Mouse (Mus musculus) heart, embryonic 12.5 days (tissue): ENCODE measurements at regions not wholly inside any gene's neighbourhood (a gene's known extent, or its start where the extent isn't known, plus 50 kb on each side); places are given as distances from the start of the nearest gene placed in this dataset.
"Not testable (repeated sequence)": the region's sequence is repeated elsewhere in the genome, so short reads cannot be mapped to it uniquely, and the experiment has no call there.

ENCODE experiments used
- ATAC-seq: fragments of 200-750 bp; cut with Nextera tagmentation; 2 replicates; pipeline ENCODE4 v1.8.0; 2017; ENCODE audit warnings: moderate TSS enrichment, moderate library complexity; ENCODE audit not compliant: insufficient number of reproducible peaks, low FRiP score
- H3K27ac ChIP-seq: fragments of 300-500 bp; sonication (generic); 2 replicates; pipeline ENCODE4 v1.5.1; 2016; ENCODE audit warnings: mild to moderate bottlenecking, moderate library complexity; ENCODE audit not compliant: poor library complexity, severe bottlenecking
- H3K27me3 ChIP-seq: fragments of 300-500 bp; sonication (generic); replicated peaks from 2 replicates; pipeline ENCODE4 v1.6.1; 2016; ENCODE audit warnings: mild to moderate bottlenecking, moderate library complexity
- H3K36me3 ChIP-seq: fragments of 300-500 bp; sonication (generic); 2 replicates; pipeline ENCODE4 v1.6.1; 2016; ENCODE audit warnings: mild to moderate bottlenecking, moderate library complexity
- H3K4me1 ChIP-seq: fragments of 300-500 bp; sonication (generic); replicated peaks from 2 replicates; pipeline ENCODE4 v1.6.1; 2016; ENCODE audit warnings: mild to moderate bottlenecking
- H3K4me2 ChIP-seq: fragments of 300-500 bp; sonication (generic); 2 replicates; pipeline ENCODE4 v1.6.1; 2016; ENCODE audit warnings: mild to moderate bottlenecking, moderate library complexity
- H3K4me3 ChIP-seq: fragments of 300-500 bp; sonication (generic); 2 replicates; pipeline ENCODE4 v1.5.1; 2016; ENCODE audit warnings: mild to moderate bottlenecking
- H3K9ac ChIP-seq: fragments of 300-500 bp; sonication (generic); 2 replicates; pipeline ENCODE4 v1.6.1; 2016; ENCODE audit warnings: mild to moderate bottlenecking, moderate library complexity
- H3K9me3 ChIP-seq: fragments of 300-500 bp; sonication (generic); replicated peaks from 2 replicates; pipeline ENCODE4 v1.6.1; 2016; ENCODE audit warnings: mild to moderate bottlenecking, moderate library complexity
- WGBS: fragments of 180-500 bp; shearing (Covaris S2); methylation state at CpG from one replicate; pipeline ENCODE4 v1.1.7; 2016; 5-methylcytosine and 5-hydroxymethylcytosine counted together

DNA sequence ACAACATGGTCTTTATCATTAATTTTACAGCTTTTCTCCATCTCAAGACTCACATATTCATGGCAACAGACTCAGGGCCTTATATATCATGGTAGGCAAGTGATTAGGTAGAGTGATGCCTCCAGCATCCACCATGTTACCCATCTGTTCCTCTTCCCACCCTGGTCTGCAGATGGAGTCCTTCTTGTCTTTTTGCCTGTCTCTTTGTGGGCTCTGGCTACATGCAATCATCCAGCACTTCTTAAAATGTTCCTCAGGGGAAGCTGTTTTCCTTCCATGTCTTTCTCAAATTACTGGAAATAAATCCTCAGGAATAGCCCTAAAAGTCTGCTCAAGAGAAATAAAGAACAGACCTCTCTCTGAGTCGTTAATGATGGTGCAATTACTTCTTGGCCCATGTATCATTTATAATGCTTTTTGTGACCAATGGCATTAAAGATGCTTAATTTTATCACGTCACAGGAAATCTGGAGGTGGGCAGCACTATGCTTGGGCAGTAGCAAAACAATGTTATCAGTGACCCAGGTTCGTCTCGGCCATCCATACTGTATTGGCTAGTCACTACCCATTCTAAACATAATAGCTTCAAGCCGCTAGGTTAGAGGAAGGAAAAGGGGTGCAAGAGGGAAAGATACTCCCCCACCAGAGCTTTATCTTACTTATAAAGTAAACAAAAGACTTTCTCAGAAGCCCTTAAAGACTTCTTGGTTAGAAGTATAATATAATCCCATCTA, 204.7 kb downstream of the Trib2 start:
- 60% methylated on average over 5 of the region's 5 CpGs for WGBS
- H3K27ac ChIP-seq = no peak overlapping the region
- no peaks in the 10 kb centered on the region for H3K9me3 ChIP-seq
- H3K27me3 ChIP-seq = no peaks in the 10 kb centered on the region
- no peak overlapping the region for H3K4me3 ChIP-seq
- H3K4me2 ChIP-seq = no peak overlapping the region
- ATAC-seq = no peak; the same call in 1 of the 2 replicates
- H3K36me3 ChIP-seq = no peaks in the 10 kb centered on the region
- H3K9ac ChIP-seq = no peak overlapping the region
- H3K4me1 ChIP-seq = peaks cover 31% of the 10 kb centered on the region

- Histone ChIP-seq H3K9ac (no peak overlapping the region), H3K27ac (0 out of 2 replicates have a peak overlapping the region, but pooled peaks have one; percentile 27), H3K4me2 (no peak overlapping the region), H3K4me3 (no peak overlapping the region), H3K4me1 (peaks cover 37% of the 10 kb centered on the region), H3K36me3 (no peaks in the 10 kb centered on the region), H3K27me3 (no peaks in the 10 kb centered on the region), H3K9me3 (no peaks in the 10 kb centered on the region)
- 56% methylated on average over 1 of the region's 1 CpGs for WGBS
- ATAC-seq = no peak
These were observed 209.6 kb downstream of the Trib2 start for GRCm38 (mm10) chr12:15607091-15607490.

DNA sequence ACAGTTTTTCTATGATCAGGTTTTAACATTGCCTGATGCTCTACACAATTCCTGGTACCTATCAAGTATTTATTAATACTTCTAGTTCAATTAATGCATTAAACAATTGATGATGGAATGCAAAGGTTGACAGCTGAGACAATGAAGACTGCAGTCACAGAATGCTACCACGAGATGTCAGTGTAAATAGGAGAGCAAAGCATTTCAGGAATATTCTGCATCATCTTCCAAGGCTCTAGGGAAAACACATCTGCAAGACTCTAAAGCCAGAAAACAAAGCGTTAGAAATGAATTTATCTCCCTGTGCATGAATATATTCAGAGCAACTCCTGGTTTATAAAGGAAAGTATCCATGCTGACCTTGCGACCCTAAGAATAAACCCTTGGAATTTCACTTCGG, 210.6 kb downstream of the Trib2 start:
- no peaks in the 10 kb centered on the region for H3K27me3 ChIP-seq
- no peak for ATAC-seq
- peaks cover 37% of the 10 kb centered on the region for H3K4me1 ChIP-seq
- H3K9ac ChIP-seq = no peak overlapping the region
- H3K9me3 ChIP-seq = no peaks in the 10 kb centered on the region
- H3K27ac ChIP-seq = no peak overlapping the region
- no peak overlapping the region for H3K4me3 ChIP-seq
- WGBS = 58% methylated on average over 4 of the region's 4 CpGs
- no peaks in the 10 kb centered on the region for H3K36me3 ChIP-seq
- no peak overlapping the region for H3K4me2 ChIP-seq

DNA sequence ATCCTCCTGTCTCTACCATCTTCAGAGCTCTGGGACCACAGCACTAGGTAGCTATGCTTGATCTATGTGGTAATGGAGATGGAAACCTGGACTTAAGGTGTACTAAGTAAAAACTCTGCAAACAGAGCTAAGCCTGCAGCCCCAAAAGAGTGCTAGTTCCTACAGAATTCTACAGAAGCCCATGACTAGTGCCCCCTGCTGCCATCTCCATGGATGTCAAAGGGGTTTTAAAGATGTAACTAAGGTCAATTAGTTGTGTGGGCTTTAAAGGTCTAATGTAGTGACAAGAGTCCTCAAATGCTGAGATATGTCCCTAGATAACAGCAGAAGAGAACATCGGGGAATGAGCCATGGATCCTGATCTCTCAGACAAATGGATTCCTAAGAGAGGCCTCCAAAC, 212.1 kb downstream of the Trib2 start:
- H3K4me1 ChIP-seq = peaks cover 37% of the 10 kb centered on the region
- H3K9ac ChIP-seq = no peak overlapping the region
- no peaks in the 10 kb centered on the region for H3K9me3 ChIP-seq
- H3K4me3 ChIP-seq = no peak overlapping the region
- H3K27ac ChIP-seq = no peak overlapping the region
- no peaks in the 10 kb centered on the region for H3K27me3 ChIP-seq
- H3K36me3 ChIP-seq = no peaks in the 10 kb centered on the region
- ATAC-seq = no peak
- WGBS = 67% methylated on average over 1 of the region's 1 CpGs
- no peak overlapping the region for H3K4me2 ChIP-seq

- H3K9ac ChIP-seq = no peak overlapping the region
- WGBS = 66% methylated on average over 5 of the region's 5 CpGs
- H3K4me2 ChIP-seq = no peak overlapping the region
These were observed 212.8 kb downstream of the Trib2 start for GRCm38 (mm10) chr12:15603885-15604284.

GRCm38 (mm10) chr12:15603319-15603718, 213.4 kb downstream of the Trib2 start:
- Histone ChIP-seq H3K4me2 (no peak overlapping the region), H3K9me3 (no peaks in the 10 kb centered on the region), H3K4me1 (peaks cover 28% of the 10 kb centered on the region), H3K4me3 (no peak overlapping the region), H3K27me3 (no peaks in the 10 kb centered on the region), H3K9ac (no peak overlapping the region), H3K27ac (no peak overlapping the region), H3K36me3 (no peaks in the 10 kb centered on the region)
- WGBS = 69% methylated on average over 5 of the region's 5 CpGs
- no peak for ATAC-seq

More at GRCm38 (mm10) chr12:15603885-15604284, 212.8 kb downstream of the Trib2 start:
- H3K4me3 ChIP-seq = no peak overlapping the region
- H3K27ac ChIP-seq = no peak overlapping the region
- no peak for ATAC-seq
- no peaks in the 10 kb centered on the region for H3K36me3 ChIP-seq
- H3K9me3 ChIP-seq = no peaks in the 10 kb centered on the region
- H3K27me3 ChIP-seq = no peaks in the 10 kb centered on the region
- peaks cover 34% of the 10 kb centered on the region for H3K4me1 ChIP-seq

- H3K4me1 ChIP-seq = peaks cover 17% of the 10 kb centered on the region
- no peaks in the 10 kb centered on the region for H3K36me3 ChIP-seq
- WGBS = 16% methylated on average over 2 of the region's 2 CpGs
- no peak overlapping the region for H3K9ac ChIP-seq
- H3K4me3 ChIP-seq = no peak overlapping the region
- peak overlapping the region; percentile 78 for H3K27ac ChIP-seq
- no peak for ATAC-seq
- H3K9me3 ChIP-seq = no peaks in the 10 kb centered on the region
- H3K4me2 ChIP-seq = no peak overlapping the region
- H3K27me3 ChIP-seq = no peaks in the 10 kb centered on the region
These were observed 222.0 kb downstream of the Trib2 start for GRCm38 (mm10) chr12:15594704-15595103.

DNA sequence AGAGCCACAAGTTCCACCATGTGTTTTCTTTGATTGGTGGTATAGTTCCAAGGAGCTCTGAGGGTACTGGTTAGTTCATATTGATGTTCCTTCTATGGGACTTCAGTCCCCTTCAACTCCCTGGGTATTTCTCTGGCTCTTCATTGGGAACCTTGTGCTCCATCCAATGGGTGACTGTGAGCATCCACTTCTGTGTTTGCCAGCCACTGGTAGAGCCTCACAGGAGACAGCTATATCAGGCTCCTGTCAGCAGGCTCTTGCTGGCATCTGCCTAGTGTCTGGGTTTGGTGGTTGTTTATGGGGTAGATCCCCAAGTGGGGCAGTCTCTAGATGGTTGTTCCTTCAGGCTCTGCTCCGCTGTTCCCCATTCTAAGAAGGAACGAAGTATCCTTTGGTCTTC, 228.9 kb downstream of the Trib2 start:
- WGBS = 55% methylated on average over 2 of the region's 2 CpGs
- not testable (repeated sequence) for H3K4me3 ChIP-seq, H3K36me3 ChIP-seq, H3K4me1 ChIP-seq, H3K9ac ChIP-seq, H3K27me3 ChIP-seq, H3K4me2 ChIP-seq, H3K9me3 ChIP-seq, H3K27ac ChIP-seq, ATAC-seq

- no peaks in the 10 kb centered on the region for H3K9me3 ChIP-seq
- H3K4me3 ChIP-seq = no peak overlapping the region
- peaks cover 4% of the 10 kb centered on the region for H3K4me1 ChIP-seq
- H3K27ac ChIP-seq = peak overlapping the region; percentile 13; the same call in 1 of the 2 replicates
- ATAC-seq = no peak
- WGBS = 66% methylated on average over 4 of the region's 4 CpGs
- no peak overlapping the region for H3K9ac ChIP-seq
- no peaks in the 10 kb centered on the region for H3K36me3 ChIP-seq
- no peaks in the 10 kb centered on the region for H3K27me3 ChIP-seq
- H3K4me2 ChIP-seq = no peak overlapping the region
These were observed 229.8 kb downstream of the Trib2 start for GRCm38 (mm10) chr12:15586706-15587442.

DNA sequence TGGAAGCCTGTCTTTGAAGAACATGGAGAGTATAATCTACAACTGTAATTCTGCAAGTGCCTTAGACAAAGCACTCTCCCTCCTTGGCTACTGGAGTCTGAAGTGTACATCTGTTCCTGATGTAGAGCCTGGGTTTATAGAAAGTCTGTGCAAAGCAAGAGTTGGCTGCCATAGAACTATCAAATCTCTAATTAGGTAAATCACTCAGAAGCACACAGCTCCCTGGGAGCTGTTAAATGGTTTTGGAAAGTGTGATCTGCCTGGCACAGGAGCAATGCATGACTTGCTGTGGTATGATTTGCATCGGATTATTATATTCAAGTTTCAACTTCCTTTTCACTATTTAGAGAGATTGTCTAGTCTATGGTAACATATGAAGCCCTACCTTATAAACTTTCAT, 230.9 kb downstream of the Trib2 start:
- no peak for ATAC-seq
- Histone ChIP-seq H3K27ac (no peak overlapping the region), H3K27me3 (no peaks in the 10 kb centered on the region), H3K4me3 (no peak overlapping the region), H3K36me3 (no peaks in the 10 kb centered on the region), H3K4me2 (no peak overlapping the region), H3K4me1 (peaks cover 8% of the 10 kb centered on the region), H3K9me3 (no peaks in the 10 kb centered on the region), H3K9ac (no peak overlapping the region)
- WGBS = 78% methylated on average over 1 of the region's 1 CpGs

DNA sequence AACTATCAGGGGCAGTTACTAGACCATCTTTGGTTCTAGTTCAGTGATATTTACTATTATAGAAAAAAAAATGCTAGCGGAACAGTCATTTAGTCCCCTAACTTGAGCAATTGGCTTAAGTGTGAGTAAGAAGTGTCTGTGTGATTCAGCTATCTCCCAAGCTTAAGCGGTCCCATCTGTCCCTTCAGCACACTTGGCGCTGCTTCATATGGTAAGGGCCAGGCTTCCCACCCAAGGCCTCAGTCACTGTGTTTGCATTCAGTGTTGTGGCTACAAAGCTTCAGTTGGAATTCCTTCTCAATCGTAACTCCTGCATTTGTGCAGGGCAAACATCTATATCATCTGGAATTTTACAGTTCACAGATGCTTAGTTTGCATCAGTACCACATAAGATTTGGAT, 232.0 kb downstream of the Trib2 start:
- Histone ChIP-seq H3K9me3 (no peaks in the 10 kb centered on the region), H3K4me1 (peaks cover 8% of the 10 kb centered on the region), H3K4me3 (no peak overlapping the region), H3K27ac (no peak overlapping the region), H3K4me2 (no peak overlapping the region), H3K36me3 (no peaks in the 10 kb centered on the region), H3K9ac (no peak overlapping the region), H3K27me3 (no peaks in the 10 kb centered on the region)
- ATAC-seq = no peak
- WGBS = 81% methylated on average over 4 of the region's 4 CpGs
